Mouse (Mus musculus): Measurements from ENCODE around the gene Ntf3.

Gene Ntf3

GRCm38 (mm10) chr6:126159279-126160066, 7.2 kb downstream of the Ntf3 start:
- peak; percentile 56 to 60 for DNase-seq

GRCm38 (mm10) chr6:126155928-126156327, 10.8 kb downstream of the Ntf3 start:
- DNase-seq, result no peak

- peak; percentile 57 to 63 for DNase-seq
These were observed 12.2 kb downstream of the Ntf3 start for GRCm38 (mm10) chr6:126154372-126154982.

- DNase-seq, result peak in 1 of 2 experiments; percentile 22
These were observed 13.6 kb downstream of the Ntf3 start for GRCm38 (mm10) chr6:126153154-126153553.

- DNase-seq, result peak; percentile 38 to 39
These were observed 23.1 kb downstream of the Ntf3 start for GRCm38 (mm10) chr6:126143659-126144058.

GRCm38 (mm10) chr6:126142741-126143140, 24.0 kb downstream of the Ntf3 start:
- no peak for DNase-seq

- DNase-seq, result peak in 1 of 2 experiments; percentile 40
These were observed 24.6 kb downstream of the Ntf3 start for GRCm38 (mm10) chr6:126142021-126142554.

GRCm38 (mm10) chr6:126141472-126141871, 25.2 kb downstream of the Ntf3 start:
- DNase-seq, result peak; percentile 71 to 81

- DNase-seq, result no peak
These were observed 25.7 kb downstream of the Ntf3 start for GRCm38 (mm10) chr6:126140961-126141360.

GRCm38 (mm10) chr6:126140416-126140815, 26.3 kb downstream of the Ntf3 start:
- peak; percentile 55 to 62 for DNase-seq

- DNase-seq, result peak; percentile 46 to 70
These were observed 32.4 kb downstream of the Ntf3 start for GRCm38 (mm10) chr6:126134155-126134906.

GRCm38 (mm10) chr6:126128238-126128637, 38.5 kb downstream of the Ntf3 start:
- peak in 1 of 2 experiments; percentile 30 for DNase-seq

GRCm38 (mm10) chr6:126118247-126118646, 48.5 kb downstream of the Ntf3 start:
- peak in 1 of 2 experiments; percentile 55 for DNase-seq

- DNase-seq, result no peak
These were observed 49.5 kb downstream of the Ntf3 start for GRCm38 (mm10) chr6:126117191-126117590.

GRCm38 (mm10) chr6:126114934-126115633, 51.6 kb downstream of the Ntf3 start:
- DNase-seq, result no peak

GRCm38 (mm10) chr6:126110892-126111835, 55.5 kb downstream of the Ntf3 start:
- DNase-seq, result no peak

GRCm38 (mm10) chr6:126109184-126109583, 57.5 kb downstream of the Ntf3 start:
- DNase-seq, result no peak

GRCm38 (mm10) chr6:126108771-126109170, 57.9 kb downstream of the Ntf3 start:
- no peak for DNase-seq

- peak; percentile 24 to 52 for DNase-seq
These were observed 59.3 kb downstream of the Ntf3 start for GRCm38 (mm10) chr6:126107398-126107797.

GRCm38 (mm10) chr6:126106798-126107173, 59.9 kb downstream of the Ntf3 start:
- no peak for DNase-seq
